Mouse (Mus musculus) C2C12 (cell line): ENCODE measurements around the gene Nebl.

Experiments used
- CEBPB ChIP-seq: IDR thresholded peaks from one replicate; pipeline ENCODE4 v1.6.1; 2011; ENCODE audit warnings: low read depth, mild to moderate bottlenecking, control low read depth, moderate library complexity
- CTCF ChIP-seq: IDR thresholded peaks from one replicate; pipeline ENCODE4 v1.5.1; 2011; ENCODE audit not compliant: control insufficient read depth, insufficient read depth, insufficient read length
- MYOD1 ChIP-seq: IDR thresholded peaks from one replicate; pipeline ENCODE4 v1.6.1; 2011; ENCODE audit warnings: low read depth; ENCODE audit not compliant: control insufficient read depth, insufficient read length
- MYOG ChIP-seq: IDR thresholded peaks from one replicate; pipeline ENCODE4 v1.6.1; 2011; ENCODE audit not compliant: control insufficient read depth, insufficient read length; ENCODE audit errors: extremely low read depth
- USF1 ChIP-seq: IDR thresholded peaks from one replicate; pipeline ENCODE4 v1.6.1; 2011; ENCODE audit warnings: low read depth, mild to moderate bottlenecking, control low read depth, moderate library complexity

GRCm38 (mm10) chr2:17732210-17732609 lies 946 bp upstream of the Nebl start:
- TF ChIP-seq CTCF = no peak
- TF ChIP-seq USF1 = no peak
- no peak for TF ChIP-seq MYOG
- TF ChIP-seq MYOD1 = no peak
- TF ChIP-seq CEBPB = no peak
